Mouse (Mus musculus) cerebellum, adult 2 months (tissue): ENCODE measurements around the gene Cdk5r1.

ENCODE experiments used
- CTCF ChIP-seq: fragments of 200-500 bp; IDR thresholded peaks from 2 replicates; pipeline ENCODE4 v1.5.1; 2011; ENCODE audit warnings: low read depth, mild to moderate bottlenecking, control low read depth, low read length, moderate library complexity, borderline replicate concordance; ENCODE audit not compliant: insufficient read depth
- POLR2A ChIP-seq: fragments of 200-500 bp; IDR thresholded peaks from 2 replicates; pipeline ENCODE4 v1.6.1; 2011; ENCODE audit warnings: low read length, control low read depth, borderline replicate concordance; ENCODE audit not compliant: insufficient read depth

GRCm38 (mm10) chr11:80498328-80499070 is 21.7 kb downstream of the Cdk5r1 start:
- TF ChIP-seq CTCF (no peak), POLR2A (no peak)
